Mouse (Mus musculus): ENCODE results near the gene Ccdc134. TPM values are rescaled to one million over a fixed set of nuclear protein-coding genes. Genes with fewer than 3 reads are reported as not detected.

The Ccdc134 gene
- polyA plus RNA-seq, 1 experiment from 2014 or later, result 10.6 TPM

DNA sequence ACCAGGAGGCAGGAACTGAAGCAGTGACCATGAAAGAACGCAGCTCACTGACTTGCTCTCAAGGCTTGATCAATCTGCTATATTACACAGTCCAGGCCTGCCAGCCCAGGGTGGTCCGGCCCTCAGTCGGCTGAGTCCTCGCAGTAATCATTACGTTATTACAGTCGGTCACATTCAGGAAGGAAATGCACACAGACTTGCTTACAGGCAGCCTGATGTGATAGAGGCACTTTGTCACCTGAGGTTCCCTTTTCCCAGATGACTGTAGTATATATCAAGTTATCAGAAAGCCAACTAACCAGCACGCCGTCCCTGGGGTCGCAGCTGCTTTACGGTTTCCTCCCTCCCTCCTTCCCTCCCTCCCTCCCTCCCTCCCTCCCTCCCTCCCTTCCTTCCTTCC is 29.2 kb downstream of the Ccdc134 start:
- no peak overlapping the region for H3K4me2 ChIP-seq (ENCODE audit: low read length)
- 79% methylated on average over 10 of the region's 10 CpGs for WGBS
- H3K4me3 ChIP-seq (ENCODE audit: low read length), result no peak overlapping the region
- no peaks in the 10 kb centered on the region for H3K9me3 ChIP-seq (ENCODE audit: control insufficient read depth, low read length)
- H3K36me3 ChIP-seq (ENCODE audit: control insufficient read depth, insufficient read depth, low read length), result no peaks in the 10 kb centered on the region
- H3K27ac ChIP-seq (ENCODE audit: low read depth, low read length), result no peak overlapping the region
- H3K27me3 ChIP-seq (replicated peaks; ENCODE audit: control insufficient read depth, insufficient read depth, low read length), result no peaks in the 10 kb centered on the region
- no peak overlapping the region for H3K9ac ChIP-seq (ENCODE audit: low read depth, low read length)
- ATAC-seq, result no peak
- H3K4me1 ChIP-seq (ENCODE audit: control insufficient read depth, insufficient read depth, low read depth, low read length), result peaks cover 15% of the 10 kb centered on the region

DNA sequence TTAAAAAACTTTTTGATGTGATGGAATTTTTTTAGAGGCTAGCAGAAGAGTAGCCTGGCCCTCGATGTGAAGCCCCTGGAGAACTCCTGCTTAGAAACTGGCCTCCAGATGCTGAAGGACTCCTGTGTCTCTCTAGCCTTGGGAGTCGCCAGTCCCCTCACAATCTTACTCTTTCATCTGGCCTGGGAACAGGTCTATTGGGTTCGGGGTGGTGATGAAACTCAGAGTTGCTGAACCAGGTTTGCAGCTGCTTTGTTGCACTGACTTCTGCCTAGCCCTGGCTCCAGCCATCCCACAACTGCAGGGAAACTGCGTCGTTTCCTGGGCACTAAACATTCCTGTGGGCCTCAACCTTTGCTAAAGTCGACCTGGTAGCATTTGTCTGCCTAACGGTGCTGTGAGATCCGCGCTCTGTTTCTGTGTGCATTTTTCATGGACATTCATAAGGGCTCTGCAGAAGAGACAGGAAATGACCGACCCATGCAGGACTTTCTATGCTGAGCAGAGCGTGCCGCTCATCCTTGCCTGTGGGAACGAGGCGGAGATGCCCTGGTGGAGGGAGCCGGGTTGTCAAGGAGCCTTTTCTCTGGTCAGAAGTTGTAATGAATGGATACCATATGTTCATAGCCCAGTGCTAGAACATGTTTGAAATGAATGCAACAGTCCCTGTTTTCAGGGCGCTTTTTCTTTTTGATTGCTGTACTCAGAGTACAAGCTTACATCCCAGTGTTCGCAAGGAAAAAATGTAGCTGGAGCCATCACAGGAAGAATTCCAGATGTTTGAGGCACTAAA is 30.7 kb downstream of the Ccdc134 start:
- H3K27ac ChIP-seq (ENCODE audit: low read depth, low read length), result no peak overlapping the region

DNA sequence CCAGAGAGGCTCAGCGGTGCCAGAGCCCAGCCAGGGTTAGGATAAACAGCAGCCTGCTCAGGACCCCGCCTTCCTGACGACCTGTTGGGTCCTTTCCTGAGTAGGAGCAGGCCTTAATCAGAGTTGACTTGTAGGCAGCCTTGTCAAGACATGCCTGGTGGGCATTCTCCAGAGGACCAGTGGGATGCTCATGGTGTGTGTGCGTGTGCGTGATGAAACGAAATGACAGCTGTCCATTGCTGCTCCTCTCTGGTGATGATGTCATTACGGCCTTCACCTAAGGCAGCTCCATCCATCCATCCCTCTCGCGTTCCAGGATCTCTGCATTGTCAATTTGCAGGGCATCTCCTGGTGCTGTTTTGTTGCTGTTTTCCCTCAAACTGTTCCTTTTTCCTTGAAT is 31.7 kb downstream of the Ccdc134 start:
- peaks cover 23% of the 10 kb centered on the region for H3K4me1 ChIP-seq (ENCODE audit: control insufficient read depth, insufficient read depth, low read depth, low read length)
- no peak for ATAC-seq

More for the DNA sequence above, 30.7 kb downstream of the Ccdc134 start:
- Histone ChIP-seq H3K4me2 (ENCODE audit: low read length) (no peak overlapping the region), H3K27me3 (replicated peaks; ENCODE audit: control insufficient read depth, insufficient read depth, low read length) (no peaks in the 10 kb centered on the region), H3K9ac (ENCODE audit: low read depth, low read length) (no peak overlapping the region), H3K9me3 (ENCODE audit: control insufficient read depth, low read length) (no peaks in the 10 kb centered on the region), H3K4me3 (ENCODE audit: low read length) (no peak overlapping the region), H3K4me1 (ENCODE audit: control insufficient read depth, insufficient read depth, low read depth, low read length) (peaks cover 15% of the 10 kb centered on the region), H3K36me3 (ENCODE audit: control insufficient read depth, insufficient read depth, low read length) (no peaks in the 10 kb centered on the region)
- ATAC-seq, result no peak
- 63% methylated on average over 17 of the region's 17 CpGs for WGBS

DNA sequence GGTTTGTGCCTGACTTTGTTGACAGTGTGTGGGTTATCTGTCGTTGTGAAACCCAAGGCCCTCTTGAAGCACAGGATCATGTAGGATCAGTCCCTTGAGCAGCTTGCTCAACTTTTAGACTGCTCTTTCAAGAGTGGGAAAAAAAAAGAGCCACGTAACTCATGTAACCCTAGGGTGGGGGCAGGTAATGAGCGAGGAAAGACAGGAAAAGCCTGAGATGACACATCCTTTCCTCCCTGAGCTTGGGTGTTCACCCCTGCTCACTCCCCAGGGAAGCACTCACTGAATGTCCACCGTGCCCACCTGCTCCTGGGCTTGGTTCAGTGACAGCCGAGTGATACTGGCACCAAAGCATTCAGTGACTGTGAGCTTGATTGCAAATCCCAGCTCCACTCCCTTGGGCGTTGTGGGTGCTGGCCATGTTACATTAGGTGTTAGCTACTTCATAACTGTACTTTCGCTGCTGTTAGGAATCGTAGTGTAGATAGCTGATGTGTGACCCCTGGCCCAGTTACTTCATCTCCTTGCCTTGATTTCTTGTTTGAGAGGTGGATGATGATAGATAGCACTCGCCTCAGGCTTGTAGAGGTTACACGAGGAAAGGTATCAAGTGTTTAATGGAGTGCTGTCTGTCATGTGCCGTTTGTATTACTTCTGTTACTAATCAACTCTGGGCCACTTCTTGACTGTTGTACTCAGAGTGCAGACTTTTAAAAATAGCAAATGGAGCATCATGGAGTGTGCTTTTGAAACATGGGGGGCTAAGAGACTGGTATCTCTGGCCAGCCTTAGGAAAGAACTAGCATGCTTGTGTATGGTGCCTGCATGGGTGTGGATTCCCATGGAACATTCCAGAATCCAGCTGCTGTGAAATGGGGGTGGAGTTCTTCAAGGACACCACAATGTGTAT is 33.3 kb downstream of the Ccdc134 start:
- WGBS, result 84% methylated on average over 11 of the region's 11 CpGs
- H3K9ac ChIP-seq (ENCODE audit: low read depth, low read length), result no peak overlapping the region
- no peak overlapping the region for H3K4me3 ChIP-seq (ENCODE audit: low read length)
- H3K27me3 ChIP-seq (replicated peaks; ENCODE audit: control insufficient read depth, insufficient read depth, low read length), result no peaks in the 10 kb centered on the region
- H3K9me3 ChIP-seq (ENCODE audit: control insufficient read depth, low read length), result no peaks in the 10 kb centered on the region
- H3K27ac ChIP-seq (ENCODE audit: low read depth, low read length), result no peak overlapping the region
- no peaks in the 10 kb centered on the region for H3K36me3 ChIP-seq (ENCODE audit: control insufficient read depth, insufficient read depth, low read length)
- no peak overlapping the region for H3K4me2 ChIP-seq (ENCODE audit: low read length)
- no peak for ATAC-seq
- peaks cover 28% of the 10 kb centered on the region for H3K4me1 ChIP-seq (ENCODE audit: control insufficient read depth, insufficient read depth, low read depth, low read length)

More for the DNA sequence above, 31.7 kb downstream of the Ccdc134 start:
- Histone ChIP-seq H3K4me2 (ENCODE audit: low read length) (no peak overlapping the region), H3K27ac (ENCODE audit: low read depth, low read length) (no peak overlapping the region), H3K27me3 (replicated peaks; ENCODE audit: control insufficient read depth, insufficient read depth, low read length) (no peaks in the 10 kb centered on the region), H3K9me3 (ENCODE audit: control insufficient read depth, low read length) (no peaks in the 10 kb centered on the region), H3K4me3 (ENCODE audit: low read length) (no peak overlapping the region), H3K9ac (ENCODE audit: low read depth, low read length) (no peak overlapping the region), H3K36me3 (ENCODE audit: control insufficient read depth, insufficient read depth, low read length) (no peaks in the 10 kb centered on the region)
- WGBS, result 84% methylated on average over 9 of the region's 9 CpGs

DNA sequence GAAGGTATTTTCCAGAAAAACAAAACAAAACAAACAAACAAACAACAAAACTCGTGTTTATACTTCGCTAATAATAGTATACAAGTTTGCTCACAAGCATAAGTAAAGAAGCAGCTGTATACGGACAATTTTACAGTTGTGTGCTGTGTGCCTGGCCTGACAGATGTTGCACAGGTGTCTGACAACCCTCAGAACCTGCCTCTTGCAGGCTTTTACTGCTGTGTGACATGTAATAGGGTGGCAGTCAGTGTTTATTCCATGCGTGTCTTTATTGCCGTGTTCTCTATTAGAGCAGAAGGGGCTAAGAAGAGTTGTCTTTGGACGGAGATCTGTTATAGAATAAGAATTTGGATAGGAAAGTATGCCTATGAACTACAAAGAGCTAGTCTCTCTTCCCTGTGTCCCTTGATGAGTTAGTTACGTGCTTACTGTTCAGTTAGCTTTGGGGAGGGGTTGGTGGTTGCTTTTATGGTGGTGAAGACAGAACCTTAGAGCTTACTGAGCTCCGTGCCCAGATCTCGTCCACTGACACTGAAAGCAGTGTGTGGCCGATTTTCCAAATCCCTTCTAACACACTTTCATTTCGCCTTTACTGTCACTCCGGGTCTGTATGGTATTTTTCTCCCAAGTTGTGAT is 34.4 kb downstream of the Ccdc134 start:
- no peaks in the 10 kb centered on the region for H3K36me3 ChIP-seq (ENCODE audit: control insufficient read depth, insufficient read depth, low read length)
- no peaks in the 10 kb centered on the region for H3K27me3 ChIP-seq (replicated peaks; ENCODE audit: control insufficient read depth, insufficient read depth, low read length)
- no peaks in the 10 kb centered on the region for H3K9me3 ChIP-seq (ENCODE audit: control insufficient read depth, low read length)
- no peak for ATAC-seq
- 87% methylated on average over 12 of the region's 12 CpGs for WGBS
- H3K4me1 ChIP-seq (ENCODE audit: control insufficient read depth, insufficient read depth, low read depth, low read length), result peaks cover 39% of the 10 kb centered on the region
- H3K4me3 ChIP-seq (ENCODE audit: low read length), result no peak overlapping the region
- no peak overlapping the region for H3K4me2 ChIP-seq (ENCODE audit: low read length)
- H3K9ac ChIP-seq (ENCODE audit: low read depth, low read length), result no peak overlapping the region
- no peak overlapping the region for H3K27ac ChIP-seq (ENCODE audit: low read depth, low read length)

DNA sequence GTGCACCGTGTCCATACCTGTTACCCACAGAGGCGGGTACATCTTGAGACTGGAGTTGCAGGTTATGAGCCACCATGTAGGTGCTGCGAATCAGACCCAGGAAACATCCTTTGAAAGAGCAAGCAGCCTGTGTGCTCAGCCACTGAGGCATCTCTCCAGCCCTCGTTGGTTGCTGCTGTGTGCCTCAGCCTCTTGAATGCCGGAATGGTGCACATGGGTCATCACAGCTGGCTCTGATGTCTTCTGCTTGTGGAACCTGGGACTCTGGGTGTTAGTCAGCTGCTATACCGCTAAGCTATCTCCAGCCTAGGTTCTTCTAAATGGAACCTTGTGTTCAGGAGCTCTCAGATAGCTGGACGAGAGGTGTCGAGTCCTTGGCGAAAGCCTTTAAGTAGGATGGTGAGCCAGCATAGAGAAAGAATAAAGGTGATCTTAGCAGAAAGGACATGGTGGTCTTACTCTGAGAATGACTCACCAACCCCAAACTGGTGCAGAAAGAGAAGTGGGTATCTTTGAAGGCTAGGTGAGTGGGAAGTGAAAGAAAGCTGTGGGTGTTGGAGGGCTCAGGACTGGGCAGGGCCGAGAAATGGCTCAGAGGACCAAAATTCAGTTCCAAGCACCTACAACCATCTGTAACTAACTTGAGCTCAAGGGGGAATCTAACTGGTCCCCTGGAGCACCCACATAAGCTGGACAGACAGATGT is 35.8 kb downstream of the Ccdc134 start:
- no peak for ATAC-seq
- H3K9ac ChIP-seq (ENCODE audit: low read depth, low read length), result no peak overlapping the region
- H3K4me2 ChIP-seq (ENCODE audit: low read length), result no peak overlapping the region
- no peaks in the 10 kb centered on the region for H3K27me3 ChIP-seq (replicated peaks; ENCODE audit: control insufficient read depth, insufficient read depth, low read length)
- H3K4me1 ChIP-seq (ENCODE audit: control insufficient read depth, insufficient read depth, low read depth, low read length), result peaks cover 35% of the 10 kb centered on the region
- H3K4me3 ChIP-seq (ENCODE audit: low read length), result no peak overlapping the region
- 84% methylated on average over 10 of the region's 10 CpGs for WGBS
- 0 out of 2 replicates have a peak overlapping the region, but pooled peaks have one; percentile 4 for H3K27ac ChIP-seq (ENCODE audit: low read depth, low read length)
- no peaks in the 10 kb centered on the region for H3K9me3 ChIP-seq (ENCODE audit: control insufficient read depth, low read length)
- no peaks in the 10 kb centered on the region for H3K36me3 ChIP-seq (ENCODE audit: control insufficient read depth, insufficient read depth, low read length)

DNA sequence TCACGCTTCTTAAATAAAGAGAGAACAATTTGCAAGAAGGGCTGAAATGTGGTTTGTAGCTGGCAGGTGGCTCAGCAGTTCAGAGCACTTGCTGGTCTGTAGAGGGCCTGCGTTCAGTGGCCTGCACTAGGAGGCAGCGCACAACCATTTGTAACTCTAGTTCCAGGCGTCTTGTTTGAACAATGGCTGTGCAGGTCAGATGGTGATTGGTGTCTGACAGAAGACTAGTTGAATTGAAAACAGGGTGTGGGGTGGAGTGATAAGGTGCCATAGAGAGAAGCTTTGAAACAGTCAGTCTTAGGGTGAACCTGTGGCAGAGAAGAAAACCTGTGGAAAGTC is 36.3 kb downstream of the Ccdc134 start:
- H3K27ac ChIP-seq (ENCODE audit: low read depth, low read length), result 0 out of 2 replicates have a peak overlapping the region, but pooled peaks have one; percentile 4
- no peak overlapping the region for H3K4me2 ChIP-seq (ENCODE audit: low read length)
- no peaks in the 10 kb centered on the region for H3K9me3 ChIP-seq (ENCODE audit: control insufficient read depth, low read length)
- no peaks in the 10 kb centered on the region for H3K36me3 ChIP-seq (ENCODE audit: control insufficient read depth, insufficient read depth, low read length)
- H3K4me3 ChIP-seq (ENCODE audit: low read length), result no peak overlapping the region
- no peak; the same call in 1 of the 2 replicates for ATAC-seq
- H3K4me1 ChIP-seq (ENCODE audit: control insufficient read depth, insufficient read depth, low read depth, low read length), result peaks cover 32% of the 10 kb centered on the region
- H3K27me3 ChIP-seq (replicated peaks; ENCODE audit: control insufficient read depth, insufficient read depth, low read length), result no peaks in the 10 kb centered on the region
- WGBS, result 56% methylated on average over 4 of the region's 4 CpGs
- no peak overlapping the region for H3K9ac ChIP-seq (ENCODE audit: low read depth, low read length)

DNA sequence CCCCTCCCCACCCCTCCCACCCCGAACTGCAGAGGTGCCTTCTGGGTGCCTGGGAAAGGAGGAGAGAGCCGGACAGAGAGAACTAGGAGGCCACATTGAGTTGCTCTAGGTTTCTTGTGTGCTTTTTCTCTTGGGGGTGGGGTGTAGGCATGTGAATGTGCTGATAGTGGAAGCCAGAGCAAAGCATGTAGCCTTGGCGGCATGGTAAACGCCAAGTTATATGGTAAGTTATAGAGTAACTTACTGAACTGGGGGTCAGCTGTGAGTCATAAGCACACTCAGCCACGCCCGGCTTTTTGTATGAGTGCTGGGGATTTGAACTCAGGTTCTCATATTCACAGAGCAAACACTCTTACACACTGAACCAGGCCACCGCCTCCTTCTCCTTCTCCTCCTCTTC is 36.8 kb downstream of the Ccdc134 start:
- no peaks in the 10 kb centered on the region for H3K9me3 ChIP-seq (ENCODE audit: control insufficient read depth, low read length)
- H3K27me3 ChIP-seq (replicated peaks; ENCODE audit: control insufficient read depth, insufficient read depth, low read length), result no peaks in the 10 kb centered on the region
- no peaks in the 10 kb centered on the region for H3K36me3 ChIP-seq (ENCODE audit: control insufficient read depth, insufficient read depth, low read length)
- no peak overlapping the region for H3K9ac ChIP-seq (ENCODE audit: low read depth, low read length)
- peaks cover 35% of the 10 kb centered on the region for H3K4me1 ChIP-seq (ENCODE audit: control insufficient read depth, insufficient read depth, low read depth, low read length)
- ATAC-seq, result no peak
- WGBS, result 77% methylated on average over 7 of the region's 7 CpGs
- no peak overlapping the region for H3K27ac ChIP-seq (ENCODE audit: low read depth, low read length)
- no peak overlapping the region for H3K4me2 ChIP-seq (ENCODE audit: low read length)
- H3K4me3 ChIP-seq (ENCODE audit: low read length), result no peak overlapping the region
